In the genomic region with DNA sequence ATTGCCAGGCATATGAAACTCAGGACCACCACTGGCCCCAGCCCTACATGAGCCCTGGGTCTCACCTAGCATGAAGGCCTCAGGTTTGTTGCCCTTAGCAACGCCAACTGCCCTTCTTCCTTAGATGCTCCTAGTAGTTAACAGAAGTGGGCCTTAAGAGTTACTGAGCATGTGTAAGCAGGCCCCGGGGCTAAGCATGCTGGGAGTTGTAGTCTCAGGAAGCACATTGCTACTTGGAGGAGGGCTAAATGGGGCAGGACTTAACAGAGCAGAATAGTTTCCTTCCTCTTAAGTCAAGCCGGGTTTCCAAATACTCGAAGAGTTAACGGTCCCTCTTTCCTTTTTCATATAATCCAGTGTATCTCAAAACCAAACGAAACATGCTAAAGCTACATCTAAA, we compare ENCODE assay signal across 8 mouse cellular contexts. TPM values are rescaled to one million over a fixed set of nuclear protein-coding genes. Genes with fewer than 3 reads are reported as not detected.
A peak's percentile ranks its signal among the peaks of the same experiment; 100 is the strongest.
DNase-seq lines count a peak whose midpoint lies in the region; ATAC-seq and TF ChIP-seq lines count a peak whose summit lies in the region.

No protein-coding gene starts in this region.

- H3K9me3 ChIP-seq in MEL (replicated peaks; ENCODE audit: insufficient read depth, low read length), result no peaks in the 10 kb centered on the region
- no peaks in the 10 kb centered on the region for H3K9me3 ChIP-seq in hindbrain, embryonic 12.5 days (replicated peaks)

- peak overlapping the region; percentile 8 to 32; a peak in 3 of 4 replicates for H3K4me3 ChIP-seq in MEL (ENCODE audit: control insufficient read depth in 1 of 2, insufficient read depth in 1 of 2, low read depth in 2 of 2, low read length in 2 of 2)
- no peak overlapping the region for H3K4me3 ChIP-seq in hindbrain, embryonic 12.5 days
- H3K4me3 ChIP-seq in macrophage (ENCODE audit: inconsistent target), result peak overlapping the region; percentile 9; the same call in 1 of the 2 replicates

- H3K4me2 ChIP-seq in hindbrain, embryonic 12.5 days (replicated peaks), result peak overlapping the region; percentile 99

- H3K79me2 ChIP-seq in MEL (ENCODE audit: control insufficient read depth, insufficient read depth, low read length, poor library complexity), result peaks cover 64% of the 10 kb centered on the region
- peaks cover 94% of the 10 kb centered on the region for H3K79me2 ChIP-seq in macrophage (ENCODE audit: inconsistent target)

- TF ChIP-seq CTCF in MEL (IDR thresholded peaks at IDR 0.05 in 2 of 3, conservative IDR thresholded peaks at IDR 0.05 in 1 of 3; ENCODE audit: control insufficient read depth in 1 of 3, insufficient read depth in 1 of 3, low read depth in 2 of 3, low read length in 3 of 3, poor library complexity in 1 of 3, severe bottlenecking in 1 of 3), result no peak

- H3K27ac ChIP-seq in MEL (ENCODE audit: control insufficient read depth, low read depth, low read length), result peak overlapping the region; percentile 37
- no peak overlapping the region for H3K27ac ChIP-seq in hindbrain, embryonic 12.5 days
- peak overlapping the region; percentile 24 for H3K27ac ChIP-seq in macrophage

- peak; percentile 54 to 84 for DNase-seq in adrenal gland, adult (ENCODE audit: inconsistent age in 2 of 2, low spot score in 1 of 2)
- no peak for DNase-seq in adrenal gland, postnatal 4 days (ENCODE audit: low spot score in 2 of 2)
- peak; percentile 90 for DNase-seq in MEL (ENCODE audit: low read depth, low spot score)
- peak; percentile 44 for DNase-seq in fibroblast of lung, adult 2 months (ENCODE audit: low read depth)
- peak; percentile 56 to 69 for DNase-seq in left cerebral cortex, postnatal 10 days (ENCODE audit: extremely low spot score in 1 of 2, low spot score in 2 of 2)
- peak; percentile 18 to 55 for DNase-seq in spleen, postnatal 14 days (ENCODE audit: low spot score in 2 of 2)

- TF ChIP-seq POLR2A in MEL (IDR thresholded peaks at IDR 0.05; ENCODE audit: control insufficient read depth in 1 of 2, insufficient read depth in 1 of 2, low read depth in 1 of 2, low read length in 2 of 2, poor library complexity in 1 of 2), result no peak

- no peaks in the 10 kb centered on the region for H3K27me3 ChIP-seq in MEL (ENCODE audit: control insufficient read depth in 1 of 2, insufficient read depth in 2 of 2, low read length in 2 of 2)
- H3K27me3 ChIP-seq in hindbrain, embryonic 12.5 days, result no peaks in the 10 kb centered on the region

- TF ChIP-seq EP300 in MEL (IDR thresholded peaks at IDR 0.05; ENCODE audit: low read depth in 1 of 2, low read length in 2 of 2), result no peak

- H3K36me3 ChIP-seq in MEL (ENCODE audit: control insufficient read depth in 1 of 2, insufficient read depth in 2 of 2, low read length in 2 of 2), result peaks cover 17 to 18% of the 10 kb centered on the region in 2 experiments
- peaks cover 44% of the 10 kb centered on the region for H3K36me3 ChIP-seq in hindbrain, embryonic 12.5 days
- peaks cover 43% of the 10 kb centered on the region for H3K36me3 ChIP-seq in macrophage (ENCODE audit: inconsistent target)

- H3K9ac ChIP-seq in MEL (ENCODE audit: control insufficient read depth, low read depth, low read length, poor library complexity, severe bottlenecking), result peak overlapping the region; percentile 96
- no peak overlapping the region for H3K9ac ChIP-seq in hindbrain, embryonic 12.5 days

- intact Hi-C loops in left cerebral cortex, postnatal 10 days (cut with DNase I), result loop anchor here (5.0 kb wide), 1 partner anchor 35 kb away; the partner anchor contains the start of gene Prkag1

- ATAC-seq in hindbrain, embryonic 12.5 days (ENCODE audit: low FRiP score), result no peak

- peaks cover 14 to 21% of the 10 kb centered on the region in 2 experiments for H3K4me1 ChIP-seq in MEL (ENCODE audit: control insufficient read depth in 1 of 2, insufficient read depth in 2 of 2, low read length in 2 of 2)
- H3K4me1 ChIP-seq in hindbrain, embryonic 12.5 days, result peaks cover 32% of the 10 kb centered on the region

- WGBS in hindbrain, embryonic 12.5 days, result 75% methylated on average over 6 of the region's 6 CpGs
- WGBS in macrophage (ENCODE audit: missing documents), result 1% methylated on average over 6 of the region's 6 CpGs

- TF ChIP-seq RAD21 in MEL (IDR thresholded peaks at IDR 0.05; ENCODE audit: low read depth, low read length), result no peak

TF ChIP-seq in MEL, 35 proteins besides CTCF, POLR2A, EP300 and RAD21 (continues in another document):
- no peak for TF ChIP-seq USF1 (IDR thresholded peaks at IDR 0.05; ENCODE audit: low read depth, low read length)
- no peak for TF ChIP-seq ZC3H11A (IDR thresholded peaks at IDR 0.05; ENCODE audit: low read depth, low read length)
- no peak for TF ChIP-seq ETS1 (IDR thresholded peaks at IDR 0.05; ENCODE audit: low read depth, low read length)
- no peak for TF ChIP-seq JUND (IDR thresholded peaks at IDR 0.05; ENCODE audit: low read depth, low read length)
- TF ChIP-seq E2F4 (IDR thresholded peaks at IDR 0.05; ENCODE audit: borderline replicate concordance, low read depth, low read length), result no peak
- TF ChIP-seq ZMIZ1 (IDR thresholded peaks at IDR 0.05; ENCODE audit: low read depth, low read length), result no peak
- TF ChIP-seq ELF1 (IDR thresholded peaks at IDR 0.05; ENCODE audit: low read depth, low read length), result peak; percentile 84
- TF ChIP-seq HCFC1 (IDR thresholded peaks at IDR 0.05; ENCODE audit: low read depth, low read length), result peak; percentile 100

RNA-seq across cellular contexts. Expression of gene Kmt2d, which starts 3.7 kb away (rescaled TPM):
- total RNA-seq in adrenal gland, postnatal 4 days (2021), result 10 to 100 TPM; 68.9 to 71.5 TPM
- total RNA-seq in MEL (2012; rRNA removed), result 12.5 and 15.4 TPM in 2 replicates
- 10 to 100 TPM; 42.0 to 47.7 TPM for polyA plus RNA-seq in MEL (2012; ENCODE audit: insufficient read depth in 1 of 2, insufficient read length in 2 of 2, low read depth in 1 of 2, low replicate concordance in 2 of 2, missing spikeins in 1 of 2)
- polyA plus RNA-seq in hindbrain, embryonic 12.5 days (2016; fragmentation: Nextera tagmentation; extraction: Ambion mirVana), result 12.2 and 12.5 TPM in 2 replicates
- total RNA-seq in left cerebral cortex, postnatal 10 days (2021), result 10 to 100 TPM; 62.4 to 64.3 TPM
- total RNA-seq in macrophage (2018; cell fraction: chromatin; rRNA removed), result 100 to 1,000 TPM; 122 to 676 (median 339) TPM
- 10 to 100 TPM; 43.4 to 81.0 (median 59.4) TPM for total RNA-seq in macrophage (2018; cell fraction: cytosol; rRNA removed)
- total RNA-seq in macrophage (2018; cell fraction: nucleus; rRNA removed), result 100 to 1,000 TPM in 25 of 26 experiments, 10 to 100 TPM in 1; 94.8 to 215 (median 174) TPM
- polyA plus RNA-seq in macrophage (2018), result 17.3 to 22.5 TPM (median 19.8 TPM) in 3 replicates

RNA-seq across cellular contexts. Expression of gene Rhebl1, which starts 27.0 kb away (rescaled TPM):
- total RNA-seq in adrenal gland, postnatal 4 days (2021), result 1 to 10 TPM; 3.9 to 6.2 TPM
- total RNA-seq in MEL (2012; rRNA removed), result 9.4 and 10.1 TPM in 2 replicates
- polyA plus RNA-seq in MEL (2012; ENCODE audit: insufficient read depth in 1 of 2, insufficient read length in 2 of 2, low read depth in 1 of 2, low replicate concordance in 2 of 2, missing spikeins in 1 of 2) (10 to 100 TPM in 1 of 2 experiments, not detected in 1; 16.6 TPM), macrophage (2018) (0.52 to 3.0 TPM (median 2.4 TPM) in 3 replicates)
- polyA plus RNA-seq in hindbrain, embryonic 12.5 days (2016; fragmentation: Nextera tagmentation; extraction: Ambion mirVana), result 22.0 and 27.0 TPM in 2 replicates
- total RNA-seq in left cerebral cortex, postnatal 10 days (2021), result 10 to 100 TPM; 11.2 to 14.1 TPM
- 1 to 10 TPM in 20 of 26 experiments, under 1 TPM in 2, not detected in 4; 0.37 to 8.0 (median 2.5) TPM for total RNA-seq in macrophage (2018; cell fraction: chromatin; rRNA removed)
- total RNA-seq in macrophage (2018; cell fraction: cytosol; rRNA removed), result 1 to 10 TPM in 21 of 26 experiments, under 1 TPM in 5; 0.51 to 2.0 (median 1.3) TPM
- total RNA-seq in macrophage (2018; cell fraction: nucleus; rRNA removed), result 1 to 10 TPM in 18 of 26 experiments, under 1 TPM in 5, not detected in 3; 0.56 to 4.5 (median 2.0) TPM

RNA-seq across cellular contexts. Expression of gene Dhh, which starts 31.0 kb away (rescaled TPM):
- 1 to 10 TPM; 2.1 to 2.9 TPM for total RNA-seq in adrenal gland, postnatal 4 days (2021)
- total RNA-seq in MEL (2012; rRNA removed), result 0.12 TPM in 1 of 2 replicates, not detected in the other
- polyA plus RNA-seq in MEL (2012; ENCODE audit: insufficient read depth in 1 of 2, insufficient read length in 2 of 2, low read depth in 1 of 2, low replicate concordance in 2 of 2, missing spikeins in 1 of 2), result not detected
- polyA plus RNA-seq in hindbrain, embryonic 12.5 days (2016; fragmentation: Nextera tagmentation; extraction: Ambion mirVana), result 0.84 and 1.1 TPM in 2 replicates
- under 1 TPM; 0.16 to 0.47 TPM for total RNA-seq in left cerebral cortex, postnatal 10 days (2021)
- under 1 TPM in 15 of 26 experiments, not detected in 11; 0.18 to 0.97 (median 0.51) TPM for total RNA-seq in macrophage (2018; cell fraction: chromatin; rRNA removed)
- total RNA-seq in macrophage (2018; cell fraction: cytosol; rRNA removed), result under 1 TPM in 6 of 26 experiments, not detected in 20; 0.03 to 0.05 (median 0.04) TPM
- 1 to 10 TPM in 2 of 26 experiments, under 1 TPM in 15, not detected in 9; 0.12 to 1.4 (median 0.24) TPM for total RNA-seq in macrophage (2018; cell fraction: nucleus; rRNA removed)
- polyA plus RNA-seq in macrophage (2018), result not detected in 3 replicates

RNA-seq across cellular contexts. Expression of gene Prkag1, which starts 36.0 kb away (rescaled TPM):
- total RNA-seq in adrenal gland, postnatal 4 days (2021), result 10 to 100 TPM; 66.4 to 68.2 TPM
- 122 and 126 TPM in 2 replicates for total RNA-seq in MEL (2012; rRNA removed)
- polyA plus RNA-seq in MEL (2012; ENCODE audit: insufficient read depth in 1 of 2, insufficient read length in 2 of 2, low read depth in 1 of 2, low replicate concordance in 2 of 2, missing spikeins in 1 of 2) (100 to 1,000 TPM; 141 to 348 TPM), macrophage (2018) (34.9 to 43.9 TPM (median 40.2 TPM) in 3 replicates)
- polyA plus RNA-seq in hindbrain, embryonic 12.5 days (2016; fragmentation: Nextera tagmentation; extraction: Ambion mirVana), result 71.0 and 78.9 TPM in 2 replicates
- total RNA-seq in left cerebral cortex, postnatal 10 days (2021), result 10 to 100 TPM; 41.7 to 44.6 TPM
- total RNA-seq in macrophage (2018; cell fraction: chromatin; rRNA removed), result 10 to 100 TPM; 22.0 to 92.3 (median 54.9) TPM
- total RNA-seq in macrophage (2018; cell fraction: cytosol; rRNA removed), result 10 to 100 TPM; 22.1 to 38.1 (median 31.7) TPM
- total RNA-seq in macrophage (2018; cell fraction: nucleus; rRNA removed), result 10 to 100 TPM; 20.7 to 67.8 (median 38.8) TPM

RNA-seq across cellular contexts. Expression of gene Lmbr1l, which starts 50.7 kb away (rescaled TPM):
- 10 to 100 TPM; 41.5 to 45.9 TPM for total RNA-seq in adrenal gland, postnatal 4 days (2021)
- 7.0 and 13.5 TPM in 2 replicates for total RNA-seq in MEL (2012; rRNA removed)
- polyA plus RNA-seq in MEL (2012; ENCODE audit: insufficient read depth in 1 of 2, insufficient read length in 2 of 2, low read depth in 1 of 2, low replicate concordance in 2 of 2, missing spikeins in 1 of 2) (10 to 100 TPM in 1 of 2 experiments, not detected in 1; 17.3 TPM), macrophage (2018) (3.7 to 9.6 TPM (median 5.5 TPM) in 3 replicates)
- polyA plus RNA-seq in hindbrain, embryonic 12.5 days (2016; fragmentation: Nextera tagmentation; extraction: Ambion mirVana), result 38.4 and 39.2 TPM in 2 replicates
- total RNA-seq in left cerebral cortex, postnatal 10 days (2021), result 10 to 100 TPM; 15.4 to 21.6 TPM
- total RNA-seq in macrophage (2018; cell fraction: chromatin; rRNA removed), result 100 to 1,000 TPM in 3 of 26 experiments, 10 to 100 TPM in 23; 27.0 to 113 (median 71.3) TPM
- total RNA-seq in macrophage (2018; cell fraction: cytosol; rRNA removed), result 10 to 100 TPM in 2 of 26 experiments, 1 to 10 TPM in 24; 2.5 to 12.8 (median 6.6) TPM
- 10 to 100 TPM; 13.2 to 79.4 (median 38.5) TPM for total RNA-seq in macrophage (2018; cell fraction: nucleus; rRNA removed)

Comparison
In these comparisons a context has a peak if more than half of its experiments do, and no peak if none do; other contexts are left out.
1. DNase-seq: peak in adrenal gland, adult (2 of 2), MEL (single experiment), fibroblast of lung, adult 2 months (single experiment), left cerebral cortex, postnatal 10 days (2 of 2) and spleen, postnatal 14 days (2 of 2); none in adrenal gland, postnatal 4 days (0 of 2).